Mouse (Mus musculus): ENCODE results near the gene Hook2. TPM values are rescaled to one million over a fixed set of nuclear protein-coding genes. Genes with fewer than 3 reads are reported as not detected.

The Hook2 gene
- polyA plus RNA-seq, 1 experiment from 2014 or later: 25.8 TPM

DNA sequence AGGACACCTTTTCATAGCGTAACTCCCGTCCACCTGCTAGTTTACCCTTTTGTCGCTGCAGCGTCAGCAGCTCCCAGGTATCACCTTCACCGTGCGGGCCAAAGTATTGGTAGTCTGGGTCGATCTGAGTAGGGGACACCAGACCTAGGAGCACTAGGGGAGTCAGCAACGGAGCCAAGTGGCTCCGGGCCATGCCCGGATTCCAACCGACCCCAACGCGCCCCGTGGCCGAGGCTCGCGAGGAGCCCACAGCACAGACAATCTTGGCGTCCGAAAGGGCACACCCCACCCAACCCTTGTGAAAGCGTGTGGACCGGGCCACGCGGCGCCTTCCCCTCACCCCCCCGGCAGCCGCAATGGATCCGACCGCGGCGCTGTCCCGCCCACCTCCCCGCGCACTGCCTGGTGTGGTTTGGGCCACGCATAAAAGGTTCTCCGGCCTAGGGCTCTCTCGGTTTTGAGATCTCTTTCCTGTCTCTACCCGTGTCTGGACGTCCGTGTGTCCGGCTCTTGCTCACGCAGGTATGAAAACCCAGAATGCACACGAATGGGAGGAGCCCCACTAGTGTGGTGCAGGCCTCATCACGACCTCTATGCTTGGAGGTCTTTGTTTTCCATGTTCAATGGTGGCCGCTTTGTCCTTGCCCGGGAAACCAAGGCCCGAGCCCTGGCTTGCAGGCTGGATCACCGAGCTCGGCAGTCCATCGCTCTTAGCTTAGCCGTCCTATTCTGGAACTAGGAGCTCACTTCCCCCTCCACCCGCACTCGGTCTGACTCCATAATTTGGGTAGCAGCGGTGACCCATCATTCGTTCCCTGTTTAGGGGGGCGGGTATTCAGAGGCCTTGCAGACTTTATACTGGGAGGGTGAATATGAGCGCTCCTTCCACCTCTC, 20.9 kb upstream of the Hook2 start, which contains the start of the genes Gm49661, Prdx2 and Rnaseh2a:
Gene Gm49661, minus strand, starts transcription at position 193 of the 894 bp plus-strand sequence.
Gene Prdx2, plus strand, starts transcription at position 347 of the 894 bp plus-strand sequence.
Gene Rnaseh2a, minus strand, starts transcription at position 527 of the 894 bp plus-strand sequence.
- DNase-seq (peak; percentile 92), ATAC-seq (ENCODE audit: low FRiP score, low TSS enrichment) (peak; percentile 85)
- WGBS: under 1% methylated on average over 56 of the region's 56 CpGs
- Histone ChIP-seq H3K4me1 (ENCODE audit: control insufficient read depth, insufficient read depth, low read length) (peaks cover 28% of the 10 kb centered on the region), H3K27me3 (ENCODE audit: control insufficient read depth, insufficient read depth, low read length) (no peaks in the 10 kb centered on the region), H3K4me2 (ENCODE audit: low read length) (peak within 1 kb of the TSS; percentile 96), H3K27ac (replicated peaks; ENCODE audit: low read depth, low read length) (peak within 1 kb of the TSS; percentile 86), H3K4me3 (replicated peaks; ENCODE audit: low read depth, low read length) (peak within 1 kb of the TSS; percentile 92), H3K9me3 (ENCODE audit: control insufficient read depth, low read length) (no peaks in the 10 kb centered on the region), H3K36me3 (ENCODE audit: control insufficient read depth, insufficient read depth, low read length) (peaks cover 40% of the 10 kb centered on the region), H3K9ac (replicated peaks; ENCODE audit: low read length) (peak within 1 kb of the TSS; percentile 97)

DNA sequence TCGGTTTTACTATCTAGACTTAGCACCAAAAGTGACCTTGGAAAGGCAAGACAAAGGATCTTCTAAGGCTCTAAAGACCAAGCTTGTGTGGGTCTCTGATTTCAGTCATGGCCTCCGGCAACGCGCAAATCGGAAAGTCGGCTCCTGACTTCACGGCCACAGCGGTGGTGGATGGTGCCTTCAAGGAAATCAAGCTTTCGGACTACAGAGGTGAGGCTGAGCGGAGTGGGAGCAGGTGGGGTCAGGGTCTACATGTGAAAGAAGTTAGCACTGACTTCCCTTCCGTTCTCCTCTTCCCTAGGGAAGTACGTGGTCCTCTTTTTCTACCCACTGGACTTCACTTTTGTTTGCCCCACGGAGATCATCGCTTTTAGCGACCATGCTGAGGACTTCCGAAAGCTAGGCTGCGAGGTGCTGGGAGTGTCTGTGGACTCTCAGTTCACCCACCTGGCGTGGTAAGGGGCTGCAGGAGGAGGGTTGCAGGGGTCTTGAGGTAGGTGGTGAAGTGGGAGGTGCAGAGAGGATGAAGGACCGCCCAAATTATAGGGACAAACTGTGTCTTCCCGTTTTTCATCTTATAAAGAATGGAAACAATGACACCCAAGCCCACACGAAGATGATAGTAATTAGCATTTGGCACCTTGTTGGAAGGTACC, 20.1 kb upstream of the Hook2 start:
- DNase-seq (no peak), ATAC-seq (ENCODE audit: low FRiP score, low TSS enrichment) (no peak)
- Histone ChIP-seq H3K27me3 (ENCODE audit: control insufficient read depth, insufficient read depth, low read length) (no peaks in the 10 kb centered on the region), H3K4me2 (ENCODE audit: low read length) (peak overlapping the region; percentile 96), H3K9ac (replicated peaks; ENCODE audit: low read length) (peak overlapping the region; percentile 97), H3K36me3 (ENCODE audit: control insufficient read depth, insufficient read depth, low read length) (peaks cover 44% of the 10 kb centered on the region), H3K4me1 (ENCODE audit: control insufficient read depth, insufficient read depth, low read length) (peaks cover 23% of the 10 kb centered on the region), H3K27ac (replicated peaks; ENCODE audit: low read depth, low read length) (peak overlapping the region; percentile 86), H3K9me3 (ENCODE audit: control insufficient read depth, low read length) (no peaks in the 10 kb centered on the region), H3K4me3 (replicated peaks; ENCODE audit: low read depth, low read length) (peak overlapping the region; percentile 92)
- 6% methylated on average over 21 of the region's 21 CpGs for WGBS

DNA sequence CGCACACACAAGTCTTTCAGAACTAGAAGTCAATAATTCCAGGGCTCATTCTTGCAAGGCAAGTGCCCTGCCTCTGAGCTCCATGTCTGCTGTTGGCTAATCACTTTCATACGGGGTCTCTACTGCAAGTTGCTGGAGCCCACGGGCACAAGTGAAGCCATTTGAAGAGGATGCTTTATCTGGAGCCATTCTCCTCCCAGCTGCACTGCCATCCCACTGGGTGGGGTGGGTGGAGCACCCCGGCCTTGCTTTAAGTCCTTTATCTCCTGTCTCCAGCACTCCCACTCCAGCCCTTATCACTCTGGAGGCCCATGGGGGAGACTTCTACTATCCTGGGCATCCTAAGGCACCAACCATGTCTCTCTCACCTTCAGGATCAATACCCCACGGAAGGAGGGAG, 19.5 kb upstream of the Hook2 start:
- peak overlapping the region; percentile 92 for H3K4me3 ChIP-seq (replicated peaks; ENCODE audit: low read depth, low read length)
- ATAC-seq (ENCODE audit: low FRiP score, low TSS enrichment) (no peak), DNase-seq (no peak)
- H3K36me3 ChIP-seq (ENCODE audit: control insufficient read depth, insufficient read depth, low read length): peaks cover 44% of the 10 kb centered on the region
- H3K9ac ChIP-seq (replicated peaks; ENCODE audit: low read length): peak overlapping the region; percentile 97
- no peaks in the 10 kb centered on the region for H3K9me3 ChIP-seq (ENCODE audit: control insufficient read depth, low read length)
- 61% methylated on average over 5 of the region's 5 CpGs for WGBS
- no peaks in the 10 kb centered on the region for H3K27me3 ChIP-seq (ENCODE audit: control insufficient read depth, insufficient read depth, low read length)
- 0 out of 2 replicates have a peak overlapping the region, but pooled peaks have one; percentile 86 for H3K27ac ChIP-seq (replicated peaks; ENCODE audit: low read depth, low read length)
- peaks cover 21% of the 10 kb centered on the region for H3K4me1 ChIP-seq (ENCODE audit: control insufficient read depth, insufficient read depth, low read length)
- H3K4me2 ChIP-seq (ENCODE audit: low read length): peak overlapping the region; percentile 96

DNA sequence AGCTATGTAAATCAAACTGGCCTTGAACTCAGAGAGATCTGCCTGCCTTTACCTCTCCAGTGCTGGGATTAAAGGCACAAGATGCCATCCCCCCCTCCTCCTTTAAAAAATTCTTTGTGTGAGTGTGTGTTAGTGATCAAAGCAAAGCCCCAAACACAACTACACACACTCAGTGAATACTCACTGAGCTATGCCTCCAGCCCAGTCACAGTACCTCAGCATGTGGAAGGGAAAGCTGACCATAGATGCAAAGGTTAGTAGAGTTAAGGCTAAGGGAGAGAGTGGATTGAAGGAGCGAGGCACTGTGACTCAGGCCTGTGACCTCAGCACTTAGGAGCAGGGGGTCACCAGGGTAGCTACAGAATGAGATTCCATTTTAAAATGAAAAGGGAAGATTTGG, 17.3 kb upstream of the Hook2 start:
- Histone ChIP-seq H3K9ac (replicated peaks; ENCODE audit: low read length) (no peak overlapping the region), H3K9me3 (ENCODE audit: control insufficient read depth, low read length) (no peaks in the 10 kb centered on the region), H3K4me2 (ENCODE audit: low read length) (no peak overlapping the region), H3K27me3 (ENCODE audit: control insufficient read depth, insufficient read depth, low read length) (peaks cover 13% of the 10 kb centered on the region), H3K36me3 (ENCODE audit: control insufficient read depth, insufficient read depth, low read length) (peaks cover 44% of the 10 kb centered on the region), H3K4me3 (replicated peaks; ENCODE audit: low read depth, low read length) (no peak overlapping the region), H3K27ac (replicated peaks; ENCODE audit: low read depth, low read length) (no peak overlapping the region), H3K4me1 (ENCODE audit: control insufficient read depth, insufficient read depth, low read length) (peaks cover 41% of the 10 kb centered on the region)
- ATAC-seq (ENCODE audit: low FRiP score, low TSS enrichment): no peak
- DNase-seq: no peak
- 87% methylated on average over 1 of the region's 1 CpGs for WGBS

DNA sequence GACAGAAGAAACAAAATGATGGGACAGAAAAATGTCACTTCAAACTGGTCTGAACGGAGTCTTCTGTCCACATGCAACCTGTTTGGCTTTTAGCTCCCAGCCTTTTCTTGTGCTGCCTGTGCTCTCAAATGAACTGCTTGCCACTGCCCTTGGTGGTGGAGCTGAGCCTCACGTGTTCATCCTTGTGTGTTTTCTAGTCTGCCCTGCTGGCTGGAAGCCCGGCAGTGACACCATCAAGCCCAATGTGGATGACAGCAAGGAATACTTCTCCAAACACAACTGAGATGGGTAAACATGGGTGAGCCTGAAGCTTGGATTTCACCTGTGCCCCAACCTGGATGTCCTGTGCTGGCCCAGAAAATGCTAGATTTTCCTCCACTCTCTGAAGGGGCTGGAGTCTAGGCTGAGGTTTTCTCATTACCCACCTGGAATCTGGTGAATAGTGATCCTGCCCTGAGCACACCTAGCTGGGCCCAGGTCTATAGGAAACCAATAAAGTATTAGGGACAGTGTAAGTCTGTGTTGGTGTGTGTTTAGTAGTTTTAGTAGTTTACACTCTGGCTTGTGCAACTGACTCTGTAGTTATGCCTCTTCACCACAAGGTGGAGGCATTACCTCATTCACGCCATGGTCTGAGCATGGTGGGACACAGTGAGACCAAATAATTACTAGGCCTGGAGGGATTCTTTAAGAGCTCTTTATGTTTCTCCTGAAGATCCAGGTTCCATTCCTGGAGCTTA, 16.4 kb upstream of the Hook2 start:
- H3K4me3 ChIP-seq (replicated peaks; ENCODE audit: low read depth, low read length): no peak overlapping the region
- no peak for ATAC-seq (ENCODE audit: low FRiP score, low TSS enrichment)

DNA sequence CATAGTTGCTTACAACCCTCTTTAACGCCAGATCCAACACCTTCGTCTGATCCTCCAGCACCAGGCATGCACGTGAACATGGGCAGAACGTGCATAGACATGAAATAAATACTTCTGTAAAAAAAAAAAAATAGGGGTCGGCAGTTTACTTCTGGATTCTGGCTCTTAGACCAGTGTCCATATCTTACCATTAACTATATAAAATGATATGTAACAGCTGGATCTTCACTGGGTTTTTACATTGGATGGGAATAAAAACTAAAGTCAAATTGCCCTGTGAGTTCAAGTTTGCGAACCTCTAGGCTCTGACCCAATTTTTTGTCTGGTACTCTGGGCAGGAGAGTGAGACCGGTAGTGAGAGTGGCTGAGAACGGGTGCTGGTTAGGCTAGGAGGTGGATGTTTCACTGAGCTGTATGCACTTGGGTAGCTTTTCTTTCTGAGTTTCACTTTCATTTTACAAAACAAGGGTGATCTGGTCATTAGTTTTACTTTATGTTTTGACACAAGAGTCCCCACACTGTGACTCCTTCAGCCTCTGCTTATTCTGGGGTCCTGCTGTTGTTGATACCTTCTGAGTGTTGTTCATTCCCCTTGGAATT, 15.8 kb upstream of the Hook2 start:
- Histone ChIP-seq H3K9ac (replicated peaks; ENCODE audit: low read length) (no peak overlapping the region), H3K36me3 (ENCODE audit: control insufficient read depth, insufficient read depth, low read length) (peaks cover 44% of the 10 kb centered on the region), H3K27me3 (ENCODE audit: control insufficient read depth, insufficient read depth, low read length) (peaks cover 18% of the 10 kb centered on the region), H3K27ac (replicated peaks; ENCODE audit: low read depth, low read length) (no peak overlapping the region), H3K4me3 (replicated peaks; ENCODE audit: low read depth, low read length) (no peak overlapping the region), H3K9me3 (ENCODE audit: control insufficient read depth, low read length) (no peaks in the 10 kb centered on the region), H3K4me2 (ENCODE audit: low read length) (no peak overlapping the region), H3K4me1 (ENCODE audit: control insufficient read depth, insufficient read depth, low read length) (peaks cover 48% of the 10 kb centered on the region)
- no peak for ATAC-seq (ENCODE audit: low FRiP score, low TSS enrichment)
- WGBS: 82% methylated on average over 8 of the region's 8 CpGs
- no peak for DNase-seq

More for the DNA sequence above, 16.4 kb upstream of the Hook2 start:
- Histone ChIP-seq H3K4me2 (ENCODE audit: low read length) (no peak overlapping the region), H3K9ac (replicated peaks; ENCODE audit: low read length) (no peak overlapping the region), H3K27me3 (ENCODE audit: control insufficient read depth, insufficient read depth, low read length) (peaks cover 18% of the 10 kb centered on the region), H3K36me3 (ENCODE audit: control insufficient read depth, insufficient read depth, low read length) (peaks cover 44% of the 10 kb centered on the region), H3K4me1 (ENCODE audit: control insufficient read depth, insufficient read depth, low read length) (peaks cover 42% of the 10 kb centered on the region), H3K9me3 (ENCODE audit: control insufficient read depth, low read length) (no peaks in the 10 kb centered on the region), H3K27ac (replicated peaks; ENCODE audit: low read depth, low read length) (no peak overlapping the region)
- 62% methylated on average over 4 of the region's 4 CpGs for WGBS
- peak; percentile 83 for DNase-seq

DNA sequence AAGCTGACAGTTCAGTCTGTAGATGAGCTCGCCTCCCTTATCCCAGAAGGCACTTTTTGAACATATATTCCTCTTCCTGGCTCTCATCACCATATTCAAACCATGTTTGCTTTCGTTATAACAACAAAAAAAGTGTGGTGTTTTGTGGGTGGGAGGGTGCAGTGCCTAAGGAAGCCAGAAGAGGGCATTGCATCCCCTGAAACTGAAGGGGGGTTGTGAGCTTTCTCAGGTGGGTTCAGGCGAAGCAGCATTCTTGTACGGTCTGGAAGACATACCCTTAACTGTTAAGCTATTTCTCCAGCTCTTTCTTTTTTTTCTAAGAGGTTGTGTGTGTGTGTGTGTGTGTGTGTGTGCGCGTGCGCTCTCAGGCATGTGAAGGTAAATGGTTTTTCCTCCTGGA, 15.0 kb upstream of the Hook2 start:
- H3K4me3 ChIP-seq (replicated peaks; ENCODE audit: low read depth, low read length): no peak overlapping the region
- peak; percentile 74 for DNase-seq
- no peak overlapping the region for H3K9ac ChIP-seq (replicated peaks; ENCODE audit: low read length)
- H3K36me3 ChIP-seq (ENCODE audit: control insufficient read depth, insufficient read depth, low read length): peaks cover 44% of the 10 kb centered on the region
- peak overlapping the region; percentile 99 for H3K4me2 ChIP-seq (ENCODE audit: low read length)
- no peaks in the 10 kb centered on the region for H3K9me3 ChIP-seq (ENCODE audit: control insufficient read depth, low read length)
- WGBS: 29% methylated on average over 7 of the region's 7 CpGs
- no peak for ATAC-seq (ENCODE audit: low FRiP score, low TSS enrichment)
- H3K4me1 ChIP-seq (ENCODE audit: control insufficient read depth, insufficient read depth, low read length): peaks cover 54% of the 10 kb centered on the region
- peaks cover 18% of the 10 kb centered on the region for H3K27me3 ChIP-seq (ENCODE audit: control insufficient read depth, insufficient read depth, low read length)
- H3K27ac ChIP-seq (replicated peaks; ENCODE audit: low read depth, low read length): no peak overlapping the region
